Mouse (Mus musculus): ENCODE data around the gene Plcg1. TPM values are rescaled to one million over a fixed set of nuclear protein-coding genes. Genes with fewer than 3 reads are reported as not detected.

Gene Plcg1
- polyA plus RNA-seq, 1 experiment from 2014 or later = 32.5 TPM

DNA sequence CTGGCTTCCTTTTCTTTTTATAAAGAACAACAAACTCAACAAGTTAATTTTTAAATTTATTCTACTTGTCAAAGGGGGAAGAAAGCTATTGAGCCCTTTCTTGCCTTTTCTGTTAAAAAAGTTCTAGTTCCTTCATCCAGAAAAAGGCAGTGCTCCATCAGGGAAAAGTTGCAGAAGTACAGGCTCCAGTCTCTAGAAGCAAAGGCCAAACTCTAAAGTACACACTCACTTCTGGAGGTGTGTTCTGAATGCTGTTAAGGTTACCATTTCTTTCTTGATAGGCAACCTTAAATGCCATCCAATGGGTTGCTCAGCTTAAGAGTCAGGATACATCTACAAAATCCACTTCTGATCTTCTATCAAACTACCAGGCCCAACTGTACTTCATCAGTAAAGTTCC lies 58.6 kb downstream of the Plcg1 start:
- Histone ChIP-seq H3K4me3 (replicated peaks; ENCODE audit: low read depth, low read length) (no peak overlapping the region), H3K27ac (no peak overlapping the region), H3K36me3 (ENCODE audit: insufficient read depth, low read length) (no peaks in the 10 kb centered on the region), H3K4me2 (ENCODE audit: low read length) (no peak overlapping the region), H3K4me1 (replicated peaks; ENCODE audit: insufficient read depth, low read length) (no peaks in the 10 kb centered on the region), H3K27me3 (ENCODE audit: insufficient read depth, low read length) (no peaks in the 10 kb centered on the region), H3K9ac (ENCODE audit: low read depth, low read length) (no peak overlapping the region), H3K9me3 (replicated peaks; ENCODE audit: low read length) (no peaks in the 10 kb centered on the region)
- ATAC-seq (replicated peaks; ENCODE audit: low FRiP score, low read depth) (no peak), DNase-seq (ENCODE audit: low spot score) (no peak)
- TF ChIP-seq CTCF (IDR thresholded peaks at IDR 0.05; ENCODE audit: low read depth) = no peak

GRCm38 (mm10) chr2:160793117-160793516 lies 62.0 kb downstream of the Plcg1 start:
- 61% methylated on average over 2 of the region's 2 CpGs for WGBS
- no peak overlapping the region for H3K4me3 ChIP-seq (replicated peaks; ENCODE audit: low read depth, low read length)
- H3K9ac ChIP-seq (ENCODE audit: low read depth, low read length) = no peak overlapping the region
- H3K4me1 ChIP-seq (replicated peaks; ENCODE audit: insufficient read depth, low read length) = peaks cover 6% of the 10 kb centered on the region; the same call in 1 of the 2 replicates
- H3K27ac ChIP-seq = no peak overlapping the region
- DNase-seq (ENCODE audit: low spot score) (peak; percentile 53), ATAC-seq (replicated peaks; ENCODE audit: low FRiP score, low read depth) (no peak)
- no peaks in the 10 kb centered on the region for H3K27me3 ChIP-seq (ENCODE audit: insufficient read depth, low read length)
- no peaks in the 10 kb centered on the region for H3K36me3 ChIP-seq (ENCODE audit: insufficient read depth, low read length)
- H3K4me2 ChIP-seq (ENCODE audit: low read length) = no peak overlapping the region
- TF ChIP-seq CTCF (IDR thresholded peaks at IDR 0.05; ENCODE audit: low read depth) = peak; percentile 59
- H3K9me3 ChIP-seq (replicated peaks; ENCODE audit: low read length) = no peaks in the 10 kb centered on the region

- H3K9ac ChIP-seq (ENCODE audit: low read depth, low read length) = no peak overlapping the region
- H3K36me3 ChIP-seq (ENCODE audit: insufficient read depth, low read length) = no peaks in the 10 kb centered on the region
- no peak overlapping the region for H3K4me2 ChIP-seq (ENCODE audit: low read length)
- H3K9me3 ChIP-seq (replicated peaks; ENCODE audit: low read length) = no peaks in the 10 kb centered on the region
- 63% methylated on average over 2 of the region's 2 CpGs for WGBS
- peaks cover 10% of the 10 kb centered on the region; the same call in 1 of the 2 replicates for H3K4me1 ChIP-seq (replicated peaks; ENCODE audit: insufficient read depth, low read length)
- no peak overlapping the region for H3K4me3 ChIP-seq (replicated peaks; ENCODE audit: low read depth, low read length)
- DNase-seq (ENCODE audit: low spot score) (no peak), ATAC-seq (replicated peaks; ENCODE audit: low FRiP score, low read depth) (no peak)
- no peak for TF ChIP-seq CTCF (IDR thresholded peaks at IDR 0.05; ENCODE audit: low read depth)
- no peak overlapping the region for H3K27ac ChIP-seq
- no peaks in the 10 kb centered on the region for H3K27me3 ChIP-seq (ENCODE audit: insufficient read depth, low read length)
Measured at GRCm38 (mm10) chr2:160796973-160797372, 65.9 kb downstream of the Plcg1 start.

DNA sequence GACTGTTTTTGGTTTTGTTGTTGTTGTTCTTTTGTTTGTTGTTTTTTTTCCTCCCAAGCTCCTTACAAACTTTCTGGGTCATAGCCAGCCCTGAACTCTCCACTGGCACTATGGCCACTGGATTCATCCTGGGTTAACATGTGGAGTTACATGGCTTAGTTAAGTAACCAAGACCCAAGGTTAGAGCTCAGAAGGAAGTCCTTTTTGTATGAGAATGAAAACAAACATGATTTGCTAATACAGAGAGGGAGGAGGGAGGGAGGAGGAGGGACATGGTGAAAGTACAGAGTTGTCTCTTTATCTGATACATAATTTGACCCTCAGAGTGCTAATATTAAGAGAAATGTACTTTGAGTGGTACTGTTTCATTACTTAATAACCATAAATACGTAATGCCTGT lies 67.1 kb downstream of the Plcg1 start:
- ATAC-seq (replicated peaks; ENCODE audit: low FRiP score, low read depth) (0 out of 2 replicates have a peak, but pooled peaks have one; percentile 13), DNase-seq (ENCODE audit: low spot score) (peak; percentile 12)
- Histone ChIP-seq H3K36me3 (ENCODE audit: insufficient read depth, low read length) (no peaks in the 10 kb centered on the region), H3K9me3 (replicated peaks; ENCODE audit: low read length) (no peaks in the 10 kb centered on the region), H3K27ac (no peak overlapping the region), H3K4me2 (ENCODE audit: low read length) (no peak overlapping the region), H3K9ac (ENCODE audit: low read depth, low read length) (no peak overlapping the region), H3K4me1 (replicated peaks; ENCODE audit: insufficient read depth, low read length) (peaks cover 10% of the 10 kb centered on the region; the same call in 1 of the 2 replicates), H3K27me3 (ENCODE audit: insufficient read depth, low read length) (no peaks in the 10 kb centered on the region), H3K4me3 (replicated peaks; ENCODE audit: low read depth, low read length) (no peak overlapping the region)
- WGBS = 84% methylated on average over 1 of the region's 1 CpGs
- no peak for TF ChIP-seq CTCF (IDR thresholded peaks at IDR 0.05; ENCODE audit: low read depth)

- no peak overlapping the region for H3K4me3 ChIP-seq (replicated peaks; ENCODE audit: low read depth, low read length)
- DNase-seq (ENCODE audit: low spot score) = no peak
- 89% methylated on average over 1 of the region's 1 CpGs for WGBS
- no peaks in the 10 kb centered on the region for H3K36me3 ChIP-seq (ENCODE audit: insufficient read depth, low read length)
- no peak overlapping the region for H3K9ac ChIP-seq (ENCODE audit: low read depth, low read length)
- H3K4me1 ChIP-seq (replicated peaks; ENCODE audit: insufficient read depth, low read length) = peaks cover 28% of the 10 kb centered on the region; the same call in 1 of the 2 replicates
- H3K27me3 ChIP-seq (ENCODE audit: insufficient read depth, low read length) = no peaks in the 10 kb centered on the region
- H3K27ac ChIP-seq = no peak overlapping the region
- ATAC-seq (replicated peaks; ENCODE audit: low FRiP score, low read depth) = no peak
- no peak overlapping the region for H3K4me2 ChIP-seq (ENCODE audit: low read length)
- H3K9me3 ChIP-seq (replicated peaks; ENCODE audit: low read length) = no peaks in the 10 kb centered on the region
- TF ChIP-seq CTCF (IDR thresholded peaks at IDR 0.05; ENCODE audit: low read depth) = no peak
Measured at GRCm38 (mm10) chr2:160800967-160801366, 69.9 kb downstream of the Plcg1 start.

DNA sequence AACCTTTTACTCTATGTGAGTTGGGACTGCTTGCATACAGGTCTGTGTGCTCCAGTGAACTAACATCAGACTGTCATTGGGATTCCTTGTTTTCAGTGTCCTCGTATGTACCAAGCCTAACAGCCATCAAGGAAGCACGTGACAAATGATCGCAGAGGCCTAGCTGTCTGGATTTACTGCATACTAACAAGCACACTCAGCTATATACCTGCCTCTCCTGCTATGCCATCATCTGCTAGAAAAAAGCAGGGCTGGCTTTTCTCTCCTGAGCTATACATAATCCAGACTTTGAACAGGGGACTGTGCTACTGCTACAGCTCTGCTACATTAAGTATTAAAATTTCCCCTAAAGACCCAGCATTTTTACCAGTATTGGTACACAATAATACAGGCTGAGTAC lies 71.2 kb downstream of the Plcg1 start:
- Histone ChIP-seq H3K9ac (ENCODE audit: low read depth, low read length) (no peak overlapping the region), H3K36me3 (ENCODE audit: insufficient read depth, low read length) (no peaks in the 10 kb centered on the region), H3K4me1 (replicated peaks; ENCODE audit: insufficient read depth, low read length) (peaks cover 29% of the 10 kb centered on the region; the same call in 1 of the 2 replicates), H3K27me3 (ENCODE audit: insufficient read depth, low read length) (no peaks in the 10 kb centered on the region), H3K27ac (no peak overlapping the region), H3K4me2 (ENCODE audit: low read length) (no peak overlapping the region), H3K4me3 (replicated peaks; ENCODE audit: low read depth, low read length) (no peak overlapping the region), H3K9me3 (replicated peaks; ENCODE audit: low read length) (no peaks in the 10 kb centered on the region)
- no peak for ATAC-seq (replicated peaks; ENCODE audit: low FRiP score, low read depth)
- no peak for DNase-seq (ENCODE audit: low spot score)
- no peak for TF ChIP-seq CTCF (IDR thresholded peaks at IDR 0.05; ENCODE audit: low read depth)
- WGBS = 72% methylated on average over 3 of the region's 3 CpGs
